Mouse (Mus musculus) myocyte (in vitro differentiated cells): ENCODE measurements around the gene Smtnl2. TPM values are rescaled to one million over a fixed set of nuclear protein-coding genes. Genes with fewer than 3 reads are reported as not detected.
A peak's percentile ranks its signal among the peaks of the same experiment; 100 is the strongest.

Source experiments
- H3K27me3 ChIP-seq: one replicate; pipeline ENCODE4 v1.6.1; 2011; ENCODE audit not compliant: control insufficient read depth, insufficient read depth, insufficient read length
- H3K36me3 ChIP-seq: one replicate; pipeline ENCODE4 v1.6.1; 2011; ENCODE audit not compliant: control insufficient read depth, insufficient read depth
- H3K4me2 ChIP-seq: one replicate; pipeline ENCODE4 v1.6.1; 2011; ENCODE audit warnings: low read depth, control low read depth
- H3K4me3 ChIP-seq: one replicate; pipeline ENCODE4 v1.5.1; 2011; ENCODE audit warnings: mild to moderate bottlenecking, control low read depth, moderate library complexity
- H3K79me2 ChIP-seq: one replicate; pipeline ENCODE4 v1.6.1; 2011; ENCODE audit not compliant: control insufficient read depth, insufficient read depth
- H3ac ChIP-seq: one replicate; pipeline ENCODE4 v1.6.1; 2011; ENCODE audit not compliant: control insufficient read depth, insufficient read length
- CEBPB ChIP-seq: IDR thresholded peaks from 2 replicates; pipeline ENCODE4 v1.6.1; 2011; ENCODE audit warnings: mild to moderate bottlenecking, moderate library complexity; ENCODE audit not compliant: poor library complexity, insufficient read depth, severe bottlenecking
- E2F4 ChIP-seq: IDR thresholded peaks from one replicate; pipeline ENCODE4 v1.6.1; 2011; ENCODE audit warnings: mild to moderate bottlenecking, control low read depth, moderate library complexity; ENCODE audit not compliant: insufficient read depth
- MAX ChIP-seq: IDR thresholded peaks from one replicate; pipeline ENCODE4 v1.6.1; 2011; ENCODE audit warnings: low read depth, mild to moderate bottlenecking, control low read depth
- MYOD1 ChIP-seq, 3 experiments: IDR thresholded peaks; one replicate each; pipeline ENCODE4 v1.6.1; 2011; ENCODE audit warnings: control low read depth in 2 of 3, low read depth in 2 of 3, mild to moderate bottlenecking in 2 of 3, moderate library complexity in 1 of 3; ENCODE audit not compliant: insufficient read length in 2 of 3, control insufficient read depth in 1 of 3
- MYOG ChIP-seq, 3 experiments: IDR thresholded peaks; one replicate each; pipeline ENCODE4 v1.6.1; 2011; ENCODE audit warnings: control low read depth in 2 of 3, low read depth in 2 of 3, mild to moderate bottlenecking in 2 of 3; ENCODE audit not compliant: insufficient read length in 2 of 3, control insufficient read depth in 1 of 3, insufficient read depth in 1 of 3
- POLR2A ChIP-seq: IDR thresholded peaks from one replicate; pipeline ENCODE4 v1.6.1; 2011; ENCODE audit warnings: low read depth, mild to moderate bottlenecking, control low read depth, moderate library complexity; ENCODE audit not compliant: insufficient read length
- POLR2AphosphoS2 ChIP-seq: IDR thresholded peaks from one replicate; pipeline ENCODE4 v1.6.1; 2011; ENCODE audit warnings: low read depth, control low read depth; ENCODE audit not compliant: insufficient read length
- REST ChIP-seq: IDR thresholded peaks from one replicate; pipeline ENCODE4 v1.6.1; 2011; ENCODE audit warnings: mild to moderate bottlenecking, control low read depth, moderate library complexity; ENCODE audit not compliant: insufficient read depth, insufficient read length
- SRF ChIP-seq: IDR thresholded peaks from one replicate; pipeline ENCODE4 v1.6.1; 2011; ENCODE audit warnings: low read depth; ENCODE audit not compliant: control insufficient read depth, insufficient read length
- TCF12 ChIP-seq: IDR thresholded peaks from one replicate; pipeline ENCODE4 v1.6.1; 2011; ENCODE audit warnings: mild to moderate bottlenecking, control low read depth; ENCODE audit not compliant: poor library complexity, insufficient read depth, severe bottlenecking
- TCF3 ChIP-seq: IDR thresholded peaks from one replicate; pipeline ENCODE4 v1.6.1; 2011; ENCODE audit warnings: low read depth, control low read depth; ENCODE audit not compliant: insufficient read length
- USF1 ChIP-seq: IDR thresholded peaks from one replicate; pipeline ENCODE4 v1.6.1; 2011; ENCODE audit warnings: low read depth, mild to moderate bottlenecking, control low read depth, moderate library complexity
- polyA plus RNA-seq: library from polyadenylated mRNA; unstranded; fragments of >200 nt; fragmentation: generic; extraction: Trizol; gene quantifications from one replicate; pipeline ENCODE4 v1.2.1, GENCODE M21; 2012; ENCODE audit warnings: missing spikeins

The Smtnl2 gene
- polyA plus RNA-seq, 1 experiment, result 2.0 TPM

- TF ChIP-seq POLR2A, result no peak
- TF ChIP-seq E2F4, result no peak
- TF ChIP-seq USF1, result no peak
- TF ChIP-seq MYOG (IDR thresholded peaks at IDR 0.05; ENCODE audit: control insufficient read depth in 1 of 3, insufficient read depth in 1 of 3, insufficient read length in 2 of 3, low read depth in 2 of 3), result no peak
- TF ChIP-seq TCF3, result no peak
- TF ChIP-seq POLR2AphosphoS2, result no peak
- no peak for TF ChIP-seq REST
- TF ChIP-seq CEBPB, result no peak
- no peak for TF ChIP-seq SRF
- TF ChIP-seq MYOD1 (IDR thresholded peaks at IDR 0.05; ENCODE audit: control insufficient read depth in 1 of 3, insufficient read length in 2 of 3, low read depth in 2 of 3), result no peak
- TF ChIP-seq MAX, result no peak
- no peak for TF ChIP-seq TCF12
- no peak overlapping the region for H3ac ChIP-seq
- no peak overlapping the region for H3K4me3 ChIP-seq
- H3K4me2 ChIP-seq, result no peak overlapping the region
- no peaks in the 10 kb centered on the region for H3K36me3 ChIP-seq
- H3K79me2 ChIP-seq, result no peaks in the 10 kb centered on the region
- H3K27me3 ChIP-seq, result peaks cover 8% of the 10 kb centered on the region
These were observed 13.5 kb downstream of the Smtnl2 start for GRCm38 (mm10) chr11:72397811-72398525.

GRCm38 (mm10) chr11:72397072-72397471, 14.4 kb downstream of the Smtnl2 start:
- H3K36me3 ChIP-seq, result no peaks in the 10 kb centered on the region
- H3K27me3 ChIP-seq, result no peaks in the 10 kb centered on the region
- no peak overlapping the region for H3ac ChIP-seq
- TF ChIP-seq MYOG (IDR thresholded peaks at IDR 0.05; ENCODE audit: control insufficient read depth in 1 of 3, insufficient read depth in 1 of 3, insufficient read length in 2 of 3, low read depth in 2 of 3) (no peak), POLR2A (no peak), USF1 (no peak), POLR2AphosphoS2 (no peak), TCF3 (no peak), TCF12 (no peak), E2F4 (no peak), MYOD1 (IDR thresholded peaks at IDR 0.05; ENCODE audit: control insufficient read depth in 1 of 3, insufficient read length in 2 of 3, low read depth in 2 of 3) (no peak), CEBPB (no peak)
- H3K79me2 ChIP-seq, result no peaks in the 10 kb centered on the region
- H3K4me2 ChIP-seq, result no peak overlapping the region
- no peak overlapping the region for H3K4me3 ChIP-seq

- no peak overlapping the region for H3K4me3 ChIP-seq
- no peaks in the 10 kb centered on the region for H3K36me3 ChIP-seq
- no peak overlapping the region for H3ac ChIP-seq
- TF ChIP-seq USF1 (no peak), POLR2AphosphoS2 (no peak), MYOG (IDR thresholded peaks at IDR 0.05; ENCODE audit: control insufficient read depth in 1 of 3, insufficient read depth in 1 of 3, insufficient read length in 2 of 3, low read depth in 2 of 3) (no peak), SRF (no peak), TCF3 (no peak), REST (no peak), TCF12 (no peak), MYOD1 (IDR thresholded peaks at IDR 0.05; ENCODE audit: control insufficient read depth in 1 of 3, insufficient read length in 2 of 3, low read depth in 2 of 3) (no peak), E2F4 (no peak), CEBPB (no peak), POLR2A (no peak), MAX (no peak)
- no peaks in the 10 kb centered on the region for H3K79me2 ChIP-seq
- H3K27me3 ChIP-seq, result no peaks in the 10 kb centered on the region
- no peak overlapping the region for H3K4me2 ChIP-seq
These were observed 14.9 kb downstream of the Smtnl2 start for GRCm38 (mm10) chr11:72396621-72397020.

GRCm38 (mm10) chr11:72395652-72396051, 15.9 kb downstream of the Smtnl2 start:
- no peaks in the 10 kb centered on the region for H3K27me3 ChIP-seq
- H3K4me2 ChIP-seq, result no peak overlapping the region
- H3ac ChIP-seq, result no peak overlapping the region
- H3K4me3 ChIP-seq, result no peak overlapping the region
- no peaks in the 10 kb centered on the region for H3K36me3 ChIP-seq
- TF ChIP-seq USF1 (no peak), MYOG (IDR thresholded peaks at IDR 0.05; ENCODE audit: control insufficient read depth in 1 of 3, insufficient read depth in 1 of 3, insufficient read length in 2 of 3, low read depth in 2 of 3) (peak in 2 of 3 experiments; percentile 9 to 35), MYOD1 (IDR thresholded peaks at IDR 0.05; ENCODE audit: control insufficient read depth in 1 of 3, insufficient read length in 2 of 3, low read depth in 2 of 3) (peak in 1 of 3 experiments; percentile 53)
- H3K79me2 ChIP-seq, result no peaks in the 10 kb centered on the region

GRCm38 (mm10) chr11:72394694-72395093, 16.8 kb downstream of the Smtnl2 start:
- Histone ChIP-seq H3K79me2 (no peaks in the 10 kb centered on the region), H3K4me2 (no peak overlapping the region), H3K36me3 (no peaks in the 10 kb centered on the region), H3K4me3 (no peak overlapping the region), H3ac (no peak overlapping the region), H3K27me3 (no peaks in the 10 kb centered on the region)
- no peak for TF ChIP-seq E2F4
- TF ChIP-seq SRF, result no peak
- no peak for TF ChIP-seq POLR2A
- TF ChIP-seq TCF3, result no peak
- TF ChIP-seq TCF12, result no peak
